Mouse (Mus musculus): Measurements from ENCODE around the gene Gm10134. TPM values are rescaled to one million over a fixed set of nuclear protein-coding genes. Genes with fewer than 3 reads are reported as not detected.

The Gm10134 gene
- polyA plus RNA-seq, 1 experiment from 2014 or later, result 0.64 TPM

DNA sequence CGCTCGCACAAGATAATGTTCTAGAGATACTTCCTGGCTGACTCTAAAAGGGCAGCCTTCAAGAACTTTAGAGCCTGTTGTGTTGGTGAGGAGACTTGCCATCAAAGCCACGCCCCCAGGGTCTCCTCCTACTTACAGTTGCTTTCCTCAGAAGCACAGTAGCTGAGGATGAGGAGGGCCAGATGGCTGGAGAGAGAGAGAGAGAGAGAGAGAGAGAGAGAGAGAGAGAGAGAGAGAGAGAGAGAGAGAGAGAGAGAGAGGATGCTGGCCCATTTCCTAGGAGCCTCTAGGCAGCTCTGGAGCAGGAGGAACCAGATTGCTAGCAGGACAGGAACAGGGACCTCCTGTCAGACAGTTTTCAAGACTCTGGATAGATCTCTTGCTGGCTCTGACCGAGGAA, 30.3 kb downstream of the Gm10134 start:
- H3K4me3 ChIP-seq, result no peak overlapping the region
- H3K4me1 ChIP-seq, result peaks cover 37% of the 10 kb centered on the region
- no peak overlapping the region for H3K27ac ChIP-seq
- 36% methylated on average over 4 of the region's 4 CpGs for WGBS (ENCODE audit: insufficient replicate concordance)
- no peaks in the 10 kb centered on the region for H3K9me3 ChIP-seq (replicated peaks)
- no peaks in the 10 kb centered on the region for H3K36me3 ChIP-seq
- no peak overlapping the region for H3K9ac ChIP-seq
- H3K27me3 ChIP-seq (replicated peaks), result peaks cover 27% of the 10 kb centered on the region
- H3K4me2 ChIP-seq, result no peak overlapping the region
- ATAC-seq, result no peak

DNA sequence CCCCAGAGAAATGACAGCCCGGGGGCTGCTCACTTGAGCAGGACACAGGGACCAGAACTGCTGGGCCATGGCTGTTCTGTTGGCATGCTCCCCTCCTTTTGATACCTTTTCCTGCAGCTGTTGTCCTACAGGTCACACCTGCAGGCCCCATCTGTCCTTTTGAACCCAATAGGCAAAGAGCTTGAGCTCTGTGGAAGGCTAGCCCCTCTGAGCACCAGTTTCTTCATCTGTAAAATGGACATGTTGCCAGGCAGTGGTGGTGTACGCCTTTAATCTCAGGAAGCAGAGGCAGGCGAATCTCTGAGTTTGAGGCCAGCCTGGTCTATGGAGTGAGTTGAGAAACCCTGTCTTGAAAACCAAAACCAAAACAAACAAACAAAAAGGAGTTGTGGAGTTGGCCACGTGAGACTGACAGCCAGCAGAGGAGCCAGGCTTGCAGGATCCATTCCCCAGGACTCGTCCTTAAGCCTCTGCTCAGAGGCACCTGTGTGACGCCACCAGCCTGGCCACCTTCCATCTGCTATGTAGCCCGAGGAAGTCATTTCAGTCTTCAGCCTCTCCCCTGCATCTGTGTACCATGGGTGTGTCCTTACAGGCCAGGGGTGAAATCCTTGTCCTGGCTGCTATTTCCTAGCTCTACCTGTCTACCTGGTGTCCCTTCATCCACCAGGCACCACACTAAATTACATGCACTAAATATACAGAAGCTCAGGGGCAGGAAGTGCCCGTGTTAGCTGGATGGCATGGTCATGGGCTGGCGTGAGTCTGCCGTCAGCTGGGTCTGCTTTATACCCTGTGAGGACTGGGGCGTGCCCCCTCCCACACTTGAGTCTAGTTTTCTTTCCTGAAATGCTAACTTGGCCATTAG, 31.1 kb downstream of the Gm10134 start:
- WGBS (ENCODE audit: insufficient replicate concordance), result 61% methylated on average over 11 of the region's 11 CpGs
- ATAC-seq, result no peak
- H3K9ac ChIP-seq, result no peak overlapping the region
- H3K27me3 ChIP-seq (replicated peaks), result peaks cover 27% of the 10 kb centered on the region
- H3K36me3 ChIP-seq, result no peaks in the 10 kb centered on the region
- no peak overlapping the region for H3K27ac ChIP-seq
- H3K9me3 ChIP-seq (replicated peaks), result no peaks in the 10 kb centered on the region
- H3K4me2 ChIP-seq, result no peak overlapping the region
- no peak overlapping the region for H3K4me3 ChIP-seq
- peaks cover 37% of the 10 kb centered on the region for H3K4me1 ChIP-seq

DNA sequence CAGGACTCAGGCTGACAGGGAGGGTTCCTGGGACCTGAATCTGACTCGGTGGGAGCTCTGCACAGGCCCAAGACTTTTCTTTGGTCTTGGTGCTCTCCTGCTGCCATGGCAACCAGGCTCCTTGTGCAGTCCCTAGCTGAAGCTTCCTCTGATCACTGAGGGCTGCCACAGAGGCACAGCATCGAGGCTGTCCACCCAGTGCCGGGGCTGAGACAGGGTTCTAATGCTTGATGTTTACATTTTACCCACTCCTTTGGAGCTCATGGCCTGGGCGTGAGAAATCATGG, 31.7 kb downstream of the Gm10134 start:
- H3K4me2 ChIP-seq, result no peak overlapping the region
- H3K9ac ChIP-seq, result no peak overlapping the region
- no peak overlapping the region for H3K27ac ChIP-seq
- H3K4me1 ChIP-seq, result peaks cover 33% of the 10 kb centered on the region
- WGBS (ENCODE audit: insufficient replicate concordance), result 39% methylated on average over 4 of the region's 4 CpGs
- H3K27me3 ChIP-seq (replicated peaks), result peaks cover 27% of the 10 kb centered on the region
- no peaks in the 10 kb centered on the region for H3K36me3 ChIP-seq
- ATAC-seq, result no peak
- H3K4me3 ChIP-seq, result no peak overlapping the region
- no peaks in the 10 kb centered on the region for H3K9me3 ChIP-seq (replicated peaks)

DNA sequence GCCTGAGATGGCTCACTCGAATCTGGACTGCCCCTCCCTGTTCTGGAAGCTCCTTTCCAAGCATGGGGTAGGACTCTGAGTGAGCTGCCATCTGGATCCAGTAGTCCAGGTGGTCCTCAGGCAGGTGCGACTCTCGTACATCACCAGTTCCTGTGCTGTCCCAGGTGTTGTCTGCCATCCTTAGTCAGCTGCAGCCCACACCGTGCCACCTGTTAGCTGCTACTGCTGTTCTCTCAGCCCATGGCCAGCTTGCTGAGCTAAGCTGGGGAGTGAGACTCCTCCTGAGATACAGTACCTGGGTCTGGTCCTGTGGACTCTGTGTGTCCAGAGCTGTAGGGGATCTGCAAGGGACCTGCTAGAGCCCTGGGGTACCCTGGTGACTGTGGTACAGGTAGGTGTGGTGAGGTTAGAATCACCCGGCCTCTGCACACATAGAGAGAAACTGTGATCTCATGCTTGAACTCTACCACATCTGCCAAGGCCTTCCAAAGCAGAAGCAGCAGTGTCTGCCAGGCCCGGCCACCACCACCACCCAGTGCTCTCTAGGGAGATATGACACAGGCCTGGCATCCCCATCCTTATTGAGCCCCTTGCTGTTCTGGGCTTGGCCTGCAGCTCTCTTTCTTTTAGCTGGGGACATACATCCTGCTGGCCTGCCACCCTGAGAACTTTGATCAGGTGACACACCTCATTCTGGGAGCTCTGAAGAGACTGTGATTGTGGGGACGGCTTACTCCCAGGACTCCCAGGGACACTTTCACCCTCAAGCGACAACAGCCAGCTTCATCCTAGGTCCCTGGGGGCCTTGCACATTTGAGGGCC, 32.3 kb downstream of the Gm10134 start:
- H3K36me3 ChIP-seq, result no peaks in the 10 kb centered on the region
- H3K27ac ChIP-seq, result no peak overlapping the region
- peaks cover 26% of the 10 kb centered on the region for H3K27me3 ChIP-seq (replicated peaks)
- ATAC-seq, result no peak
- 74% methylated on average over 8 of the region's 8 CpGs for WGBS (ENCODE audit: insufficient replicate concordance)
- no peak overlapping the region for H3K4me3 ChIP-seq
- no peak overlapping the region for H3K9ac ChIP-seq
- H3K4me1 ChIP-seq, result peaks cover 27% of the 10 kb centered on the region
- no peaks in the 10 kb centered on the region for H3K9me3 ChIP-seq (replicated peaks)
- H3K4me2 ChIP-seq, result no peak overlapping the region

- Histone ChIP-seq H3K9ac (no peak overlapping the region), H3K4me2 (no peak overlapping the region), H3K4me3 (no peak overlapping the region), H3K27me3 (replicated peaks) (peaks cover 20% of the 10 kb centered on the region), H3K27ac (no peak overlapping the region), H3K36me3 (no peaks in the 10 kb centered on the region), H3K4me1 (peaks cover 21% of the 10 kb centered on the region), H3K9me3 (replicated peaks) (no peaks in the 10 kb centered on the region)
- ATAC-seq, result no peak
- whole genome bisulfite sequencing (ENCODE audit: insufficient replicate concordance), result 36% methylated on average over 1 of the region's 1 CpGs
These were observed 32.9 kb downstream of the Gm10134 start for GRCm38 (mm10) chr2:28538817-28539128.

DNA sequence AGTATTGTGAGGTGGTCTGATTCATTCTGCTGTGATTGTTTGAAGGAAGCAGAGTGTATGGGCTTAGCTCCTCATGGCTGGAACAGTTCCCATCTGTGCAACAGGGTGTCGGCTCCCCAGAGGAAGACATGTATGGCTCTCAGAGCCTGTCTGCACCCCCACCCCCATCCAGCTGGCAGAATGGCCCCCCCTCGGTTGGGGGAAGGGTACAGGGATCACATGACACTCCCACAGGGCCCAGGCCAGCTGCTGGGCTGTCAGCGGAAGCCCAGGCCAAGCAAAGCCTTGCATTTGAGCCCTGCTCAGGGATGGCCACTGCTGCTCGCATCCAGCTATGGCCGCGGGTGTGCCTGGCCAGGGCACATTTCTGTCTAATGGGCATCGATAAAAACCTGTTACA, 33.3 kb downstream of the Gm10134 start:
- H3K9ac ChIP-seq, result no peak overlapping the region
- ATAC-seq, result no peak
- H3K4me1 ChIP-seq, result peaks cover 18% of the 10 kb centered on the region
- H3K9me3 ChIP-seq (replicated peaks), result no peaks in the 10 kb centered on the region
- H3K27ac ChIP-seq, result no peak overlapping the region
- H3K36me3 ChIP-seq, result no peaks in the 10 kb centered on the region
- H3K4me2 ChIP-seq, result no peak overlapping the region
- H3K4me3 ChIP-seq, result no peak overlapping the region
- WGBS (ENCODE audit: insufficient replicate concordance), result 54% methylated on average over 7 of the region's 7 CpGs
- peaks cover 16% of the 10 kb centered on the region for H3K27me3 ChIP-seq (replicated peaks)

DNA sequence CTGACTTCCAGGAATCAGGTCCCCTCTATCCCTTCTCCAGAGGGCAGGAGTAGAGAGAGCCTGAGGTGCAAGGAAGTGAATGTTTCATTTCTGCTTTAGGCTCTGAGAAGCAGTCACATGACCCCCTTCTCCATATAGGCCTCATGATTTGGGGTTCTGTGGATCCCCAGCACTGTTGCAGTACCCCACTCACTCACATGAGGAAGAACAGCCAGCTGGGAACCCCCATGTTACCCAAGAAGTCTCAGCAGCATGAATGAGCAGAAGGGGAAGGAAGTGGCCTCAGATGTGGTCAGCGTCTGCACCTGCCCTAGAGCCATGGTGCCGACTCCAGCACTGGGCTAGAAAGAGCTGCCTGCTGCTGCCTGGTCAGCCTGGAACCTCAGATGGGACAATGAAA, 34.1 kb downstream of the Gm10134 start:
- Histone ChIP-seq H3K36me3 (no peaks in the 10 kb centered on the region), H3K4me1 (peaks cover 18% of the 10 kb centered on the region), H3K9ac (no peak overlapping the region), H3K4me3 (no peak overlapping the region), H3K27me3 (replicated peaks) (peaks cover 8% of the 10 kb centered on the region; the same call in 1 of the 2 replicates), H3K27ac (no peak overlapping the region), H3K9me3 (replicated peaks) (no peaks in the 10 kb centered on the region), H3K4me2 (no peak overlapping the region)
- WGBS (ENCODE audit: insufficient replicate concordance), result 19% methylated on average over 2 of the region's 2 CpGs
- ATAC-seq, result no peak

DNA sequence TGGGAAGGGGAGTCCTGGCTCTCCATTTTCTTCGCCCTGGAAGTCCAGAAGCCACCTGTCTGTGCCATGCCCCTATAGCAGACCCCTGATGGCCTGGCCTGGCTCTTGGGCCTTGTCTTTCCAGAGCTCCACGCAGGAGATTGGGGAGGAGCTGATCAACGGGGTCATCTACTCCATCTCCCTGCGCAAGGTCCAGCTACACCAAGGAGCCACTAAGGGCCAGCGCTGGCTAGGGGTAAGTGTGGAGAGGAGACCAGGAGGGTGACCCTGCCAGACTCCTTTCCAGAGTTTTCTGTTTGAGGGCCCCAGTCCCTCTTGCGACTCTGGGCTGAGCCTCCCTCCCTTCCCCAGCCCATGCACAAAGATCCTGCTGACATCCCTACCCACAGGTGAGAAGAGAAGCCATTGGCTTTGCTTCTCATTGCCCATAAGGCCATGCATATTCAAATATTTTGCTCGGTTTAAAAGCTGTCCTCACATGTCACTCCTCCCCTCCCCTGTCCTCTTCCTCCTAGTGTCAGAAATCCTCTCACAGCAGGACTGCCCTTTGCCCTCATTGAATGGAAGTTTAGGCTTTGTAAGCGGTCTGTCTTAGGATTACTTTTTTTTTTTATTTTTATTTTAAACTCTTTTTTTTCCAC, 34.8 kb downstream of the Gm10134 start:
- Histone ChIP-seq H3K36me3 (no peaks in the 10 kb centered on the region), H3K9me3 (replicated peaks) (no peaks in the 10 kb centered on the region), H3K27ac (no peak overlapping the region), H3K9ac (no peak overlapping the region), H3K27me3 (replicated peaks) (0 out of 2 replicates have a peak, but pooled peaks cover 2% of the 10 kb centered on the region), H3K4me1 (peaks cover 18% of the 10 kb centered on the region), H3K4me2 (no peak overlapping the region), H3K4me3 (no peak overlapping the region)
- no peak for ATAC-seq
- 62% methylated on average over 8 of the region's 8 CpGs for WGBS (ENCODE audit: insufficient replicate concordance)

DNA sequence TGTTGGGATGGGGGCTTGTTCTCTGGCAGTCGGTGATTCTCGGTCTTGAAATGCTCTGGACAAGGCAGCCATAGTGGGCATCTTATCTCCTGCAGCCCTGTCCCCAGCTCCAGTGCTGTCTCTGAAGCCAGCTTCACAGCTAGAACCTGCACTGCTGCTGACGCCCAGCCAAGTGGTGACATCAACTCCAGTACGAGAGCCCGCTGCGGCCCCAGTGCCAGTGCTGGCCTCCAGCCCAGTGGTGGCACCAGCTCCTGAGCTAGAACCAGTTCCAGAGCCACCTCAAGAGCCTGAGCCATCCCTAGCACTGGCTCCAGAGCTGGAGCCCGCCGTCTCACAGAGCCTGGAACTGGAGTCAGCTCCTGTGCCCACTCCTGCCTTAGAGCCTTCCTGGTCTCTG, 38.0 kb downstream of the Gm10134 start:
- no peaks in the 10 kb centered on the region for H3K27me3 ChIP-seq (replicated peaks)
- peaks cover 18% of the 10 kb centered on the region for H3K4me1 ChIP-seq
- peaks cover 6% of the 10 kb centered on the region for H3K36me3 ChIP-seq
- WGBS (ENCODE audit: insufficient replicate concordance), result 81% methylated on average over 8 of the region's 8 CpGs
- no peaks in the 10 kb centered on the region for H3K9me3 ChIP-seq (replicated peaks)
- no peak overlapping the region for H3K4me3 ChIP-seq
- no peak for ATAC-seq
- H3K9ac ChIP-seq, result no peak overlapping the region
- no peak overlapping the region for H3K27ac ChIP-seq
- no peak overlapping the region for H3K4me2 ChIP-seq

DNA sequence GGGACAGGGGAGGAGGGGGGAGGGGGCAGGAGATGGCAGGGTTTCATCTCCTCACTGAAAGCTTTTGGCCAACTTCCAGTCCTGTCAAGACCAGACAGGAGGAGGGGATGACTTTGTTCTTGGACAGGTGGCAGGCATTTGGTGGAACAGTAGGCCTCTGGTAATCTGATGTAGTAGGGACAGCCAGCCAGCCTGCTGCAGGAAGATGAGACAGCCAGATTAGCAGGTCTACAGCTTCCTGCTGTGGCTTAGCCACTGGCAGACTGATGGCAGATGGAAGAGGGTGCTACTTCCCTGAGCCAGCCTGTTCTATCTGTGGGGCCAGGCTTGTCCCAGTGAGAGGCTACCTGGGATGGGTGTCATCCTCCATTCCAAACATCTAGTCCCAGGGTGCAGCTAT, 40.1 kb downstream of the Gm10134 start:
- H3K27me3 ChIP-seq (replicated peaks), result no peaks in the 10 kb centered on the region
- no peak overlapping the region for H3K4me2 ChIP-seq
- H3K27ac ChIP-seq, result no peak overlapping the region
- no peak overlapping the region for H3K9ac ChIP-seq
- no peaks in the 10 kb centered on the region for H3K4me1 ChIP-seq
- H3K4me3 ChIP-seq, result no peak overlapping the region
- no peak for ATAC-seq
- no peaks in the 10 kb centered on the region for H3K9me3 ChIP-seq (replicated peaks)
- peaks cover 11% of the 10 kb centered on the region for H3K36me3 ChIP-seq

DNA sequence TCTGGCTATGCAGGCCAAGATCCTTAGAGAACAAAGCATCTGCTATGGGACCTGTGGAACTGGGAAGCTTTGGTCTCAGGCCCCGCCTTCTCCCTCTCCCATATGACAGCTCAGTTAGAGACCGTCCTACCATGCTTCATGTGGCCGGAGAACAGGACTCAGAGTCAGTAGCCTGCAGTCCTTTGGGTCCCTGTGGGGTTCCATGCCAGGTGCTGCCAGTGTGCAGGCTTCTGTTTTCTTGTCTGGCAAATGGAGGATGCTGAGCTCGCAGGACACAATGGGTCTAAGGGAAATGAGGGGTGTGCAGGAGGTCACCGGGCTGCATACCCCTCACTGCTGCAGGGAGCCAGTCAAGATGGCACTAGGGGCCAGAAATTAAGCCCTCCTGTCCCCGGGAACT, 40.7 kb downstream of the Gm10134 start:
- H3K4me1 ChIP-seq, result no peaks in the 10 kb centered on the region
- H3K4me3 ChIP-seq, result no peak overlapping the region

More for the DNA sequence above, 40.7 kb downstream of the Gm10134 start:
- WGBS (ENCODE audit: insufficient replicate concordance), result 58% methylated on average over 6 of the region's 6 CpGs
- H3K36me3 ChIP-seq, result peaks cover 15% of the 10 kb centered on the region
- ATAC-seq, result no peak
- no peaks in the 10 kb centered on the region for H3K9me3 ChIP-seq (replicated peaks)
- H3K9ac ChIP-seq, result no peak overlapping the region
- H3K27ac ChIP-seq, result no peak overlapping the region
- H3K4me2 ChIP-seq, result no peak overlapping the region
- H3K27me3 ChIP-seq (replicated peaks), result no peaks in the 10 kb centered on the region
